Mouse (Mus musculus): ENCODE data around the gene Car9. TPM values are rescaled to one million over a fixed set of nuclear protein-coding genes. Genes with fewer than 3 reads are reported as not detected.

Car9 gene
- total RNA-seq, 2 experiments from 2014 or later: 0.49 to 1.2 TPM

DNA sequence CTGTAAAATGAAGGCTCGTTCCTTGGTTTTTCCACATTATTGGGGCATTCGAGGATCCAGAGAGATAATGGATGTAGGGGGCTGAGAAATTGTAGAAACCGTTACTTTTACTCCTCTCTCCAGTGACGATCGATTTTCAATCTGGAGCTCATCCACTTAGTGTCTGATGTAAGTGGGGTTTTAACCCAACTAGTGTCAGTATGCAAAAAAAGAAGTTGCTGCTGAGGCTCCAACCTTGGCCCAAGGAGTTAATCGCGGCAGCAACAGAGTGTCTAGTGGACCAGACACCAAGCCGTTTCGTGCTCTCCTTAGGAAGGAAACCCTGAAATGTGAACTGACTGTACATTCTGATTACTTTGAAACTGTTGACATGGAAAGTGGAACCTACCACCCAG, 12.9 kb upstream of the Car9 start:
- DNase-seq: no peak

DNA sequence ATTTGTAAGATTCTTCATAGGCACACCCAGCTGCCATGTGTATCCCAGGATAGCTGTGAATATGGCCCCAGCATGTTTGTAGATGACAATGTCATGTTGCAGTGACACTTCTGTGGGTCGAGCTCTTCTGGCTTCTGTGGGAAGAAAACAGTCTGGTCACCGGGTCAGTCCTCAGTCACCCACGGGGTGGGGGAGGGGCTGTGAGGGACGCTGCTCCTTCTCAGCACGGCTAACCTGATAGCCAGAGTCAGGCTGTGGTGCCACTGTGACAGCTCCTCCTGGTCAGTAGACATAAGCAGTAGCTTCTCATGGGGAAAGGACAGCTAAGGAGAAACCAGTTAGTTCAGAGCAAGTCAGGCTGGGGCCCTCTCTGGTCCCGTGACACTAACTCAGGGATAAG, 10.2 kb upstream of the Car9 start:
- DNase-seq: no peak

DNA sequence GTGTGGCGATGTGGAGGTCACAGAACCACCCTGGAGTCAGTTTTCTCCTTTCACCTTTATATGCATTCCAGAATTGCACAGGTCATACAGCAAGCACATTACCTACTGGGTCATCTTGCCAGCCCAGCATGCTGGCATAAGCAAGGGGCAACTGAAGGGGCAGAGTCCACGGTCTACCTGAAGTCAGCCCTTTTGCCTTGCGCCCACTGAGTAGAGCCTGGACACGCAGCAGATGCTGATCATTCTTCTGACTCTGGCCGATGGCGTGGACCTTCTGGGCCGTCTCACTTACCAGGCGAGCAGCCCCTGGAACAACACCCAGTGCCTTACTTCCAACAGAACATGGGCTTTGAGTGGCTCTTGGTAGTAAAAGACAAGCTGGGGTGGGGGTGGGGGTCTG, 9.4 kb upstream of the Car9 start:
- no peak for DNase-seq

DNA sequence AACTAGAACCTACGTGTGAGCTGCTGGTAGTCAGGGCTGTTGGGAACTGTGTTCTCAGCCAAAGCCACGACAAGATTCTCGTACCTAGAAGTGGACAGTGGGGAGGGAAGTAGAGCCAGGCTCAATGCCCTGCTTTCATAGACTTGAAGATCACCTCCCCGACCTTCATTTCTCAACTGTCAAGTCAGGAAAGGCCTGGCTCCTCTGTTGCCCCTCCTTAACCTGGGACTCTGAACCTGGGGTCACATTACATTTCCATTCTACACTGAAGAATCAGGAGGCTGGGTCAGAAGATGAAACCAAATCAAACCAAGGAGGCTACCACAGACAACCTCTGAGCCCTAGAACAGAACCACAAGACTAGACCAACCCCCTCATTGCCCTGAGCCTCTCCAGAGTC, 8.8 kb upstream of the Car9 start:
- no peak for DNase-seq

DNA sequence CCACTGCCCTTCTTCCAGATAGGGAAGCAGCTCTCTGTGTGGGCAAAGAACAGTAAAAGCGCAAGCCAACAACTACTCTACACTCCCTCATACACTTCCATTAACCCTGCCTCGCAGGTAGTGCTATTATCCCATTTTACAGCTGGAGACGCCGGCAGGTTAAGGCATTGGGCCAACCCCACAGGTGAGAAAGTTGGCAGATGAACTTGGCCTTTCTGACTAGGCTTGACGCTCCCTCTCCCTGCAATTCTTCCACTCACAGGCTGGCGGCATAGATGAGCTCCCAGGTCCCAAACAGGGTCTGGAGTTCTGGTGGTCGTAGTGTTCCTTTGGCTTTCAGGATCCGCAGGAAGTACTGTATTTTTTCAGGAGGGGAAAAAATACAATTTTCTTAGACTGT, 7.8 kb upstream of the Car9 start:
- DNase-seq: peak in 1 of 2 experiments; percentile 22

DNA sequence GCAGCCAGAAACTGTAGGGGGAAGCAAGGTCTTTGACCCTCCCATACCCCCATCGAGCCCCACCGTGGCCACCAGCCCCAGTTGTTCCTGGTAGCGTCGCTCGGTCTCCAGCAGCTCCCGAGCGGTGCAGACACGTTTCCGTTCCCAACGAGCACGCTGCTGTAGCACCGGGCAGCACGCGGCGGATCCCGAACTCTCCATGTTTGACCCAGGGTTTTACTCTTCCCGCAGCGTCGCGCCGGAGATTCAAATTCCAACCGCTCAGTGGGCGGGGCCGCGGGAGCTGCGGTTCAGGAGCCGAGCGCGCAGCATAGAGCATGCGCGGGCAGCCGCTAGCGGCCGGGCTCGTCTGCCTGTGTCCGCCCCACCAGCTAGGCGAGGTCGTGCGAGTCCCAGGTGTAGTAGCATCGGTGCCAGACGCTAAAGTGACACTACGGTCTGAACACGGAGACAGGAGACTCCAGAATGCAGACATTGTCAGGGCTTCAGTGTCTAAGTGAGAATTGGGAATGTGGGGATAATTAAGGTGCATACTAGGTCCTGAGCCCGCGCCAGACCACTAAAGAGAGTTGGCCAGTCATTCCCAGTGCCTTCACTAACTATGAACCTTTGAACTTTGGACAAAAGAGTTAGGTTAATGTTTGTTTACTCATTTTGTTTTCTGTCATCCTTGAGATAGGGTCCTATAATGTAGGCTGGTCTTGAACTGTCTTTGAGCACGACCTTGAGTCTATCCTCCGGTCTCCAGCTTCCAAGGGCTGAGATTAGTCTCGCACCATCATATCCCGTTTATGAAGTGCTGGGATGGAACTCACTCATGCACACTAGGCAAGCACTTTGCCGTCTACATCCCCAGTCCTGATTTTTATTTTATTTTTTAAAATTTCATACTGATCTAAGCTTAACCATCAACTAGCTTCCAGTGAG, 7.1 kb upstream of the Car9 start, which contains the start of gene Arhgef39:
Gene Arhgef39, minus strand, starts transcription at position 289 of the 927 bp plus-strand sequence.
- DNase-seq: peak; percentile 90 to 93

DNA sequence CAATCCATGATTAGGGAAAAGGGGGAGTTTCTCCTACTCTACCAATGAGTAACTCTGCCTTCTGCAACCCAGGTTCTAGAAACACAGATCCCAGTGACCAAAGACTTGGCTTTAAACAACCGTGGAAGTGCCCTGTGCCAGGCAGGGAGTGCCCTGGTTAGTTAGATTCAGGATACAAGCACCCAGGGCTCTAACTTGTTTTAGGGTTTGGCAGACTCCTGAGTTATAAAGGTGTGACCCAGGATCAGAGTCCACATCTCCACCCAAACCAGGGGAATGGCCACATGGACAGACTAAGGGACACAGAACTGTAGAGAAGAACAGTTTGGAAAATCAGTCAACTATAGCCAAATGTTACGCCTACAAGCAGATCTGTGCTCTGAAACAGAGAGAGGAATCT, 3.7 kb upstream of the Car9 start:
- no peak for DNase-seq

DNA sequence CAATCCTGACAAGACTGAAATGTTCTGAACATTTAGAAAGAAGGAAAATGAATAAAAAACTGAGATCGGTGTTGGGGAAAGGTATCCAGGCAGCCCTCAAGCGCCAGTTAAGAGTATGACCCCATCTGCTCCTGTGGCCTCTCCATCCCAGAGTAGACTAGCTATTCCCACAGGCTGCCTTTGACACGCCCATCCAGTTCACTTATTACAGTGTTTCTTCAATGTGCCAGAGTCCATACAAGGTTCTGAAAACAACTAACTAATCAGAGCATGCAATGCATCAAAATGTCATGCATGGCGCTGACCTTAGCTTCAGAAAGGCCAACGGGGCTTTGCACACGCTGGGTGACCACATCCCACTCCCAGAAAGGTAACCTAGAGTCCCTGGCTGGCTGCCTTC, 3.3 kb upstream of the Car9 start:
- no peak for DNase-seq

DNA sequence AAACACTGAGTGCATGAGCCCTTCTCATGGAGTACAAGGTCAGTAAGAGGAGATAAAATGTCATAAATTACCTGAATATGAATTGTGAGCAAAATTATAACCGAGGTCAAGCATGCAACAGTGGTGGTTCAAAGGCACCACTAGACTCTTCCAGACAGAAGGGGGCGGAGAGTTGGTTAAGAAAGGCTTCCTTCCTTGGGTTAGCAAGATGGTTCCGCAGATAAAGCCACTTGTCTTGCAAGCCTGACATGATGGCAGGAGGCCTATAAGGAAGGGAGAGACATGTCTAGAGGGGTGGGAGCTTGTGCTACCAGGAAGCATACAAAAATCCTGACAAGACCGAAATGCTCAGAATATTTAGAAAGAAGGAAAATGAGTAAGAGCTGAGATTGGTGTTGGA, 2.5 kb upstream of the Car9 start:
- DNase-seq: no peak

DNA sequence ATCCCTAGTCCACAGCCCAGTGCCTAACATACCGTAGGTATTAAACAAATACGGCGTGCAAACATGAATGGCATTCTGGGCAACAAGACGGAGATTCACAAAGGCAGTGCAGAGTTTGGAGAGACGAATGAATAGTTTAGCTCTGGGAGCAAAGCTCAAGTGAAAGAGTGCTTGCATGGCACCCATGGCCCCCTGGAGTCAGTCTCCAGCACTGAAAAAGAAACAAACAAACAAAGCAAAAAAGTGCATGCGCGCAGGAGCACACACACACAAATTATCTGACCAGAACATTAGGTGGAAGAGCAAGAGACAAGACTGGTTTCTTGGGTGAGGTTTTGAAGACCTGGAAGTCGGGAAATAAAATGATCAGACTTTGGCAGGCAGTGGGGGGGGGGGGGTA, 692 bp upstream of the Car9 start:
- DNase-seq: no peak

DNA sequence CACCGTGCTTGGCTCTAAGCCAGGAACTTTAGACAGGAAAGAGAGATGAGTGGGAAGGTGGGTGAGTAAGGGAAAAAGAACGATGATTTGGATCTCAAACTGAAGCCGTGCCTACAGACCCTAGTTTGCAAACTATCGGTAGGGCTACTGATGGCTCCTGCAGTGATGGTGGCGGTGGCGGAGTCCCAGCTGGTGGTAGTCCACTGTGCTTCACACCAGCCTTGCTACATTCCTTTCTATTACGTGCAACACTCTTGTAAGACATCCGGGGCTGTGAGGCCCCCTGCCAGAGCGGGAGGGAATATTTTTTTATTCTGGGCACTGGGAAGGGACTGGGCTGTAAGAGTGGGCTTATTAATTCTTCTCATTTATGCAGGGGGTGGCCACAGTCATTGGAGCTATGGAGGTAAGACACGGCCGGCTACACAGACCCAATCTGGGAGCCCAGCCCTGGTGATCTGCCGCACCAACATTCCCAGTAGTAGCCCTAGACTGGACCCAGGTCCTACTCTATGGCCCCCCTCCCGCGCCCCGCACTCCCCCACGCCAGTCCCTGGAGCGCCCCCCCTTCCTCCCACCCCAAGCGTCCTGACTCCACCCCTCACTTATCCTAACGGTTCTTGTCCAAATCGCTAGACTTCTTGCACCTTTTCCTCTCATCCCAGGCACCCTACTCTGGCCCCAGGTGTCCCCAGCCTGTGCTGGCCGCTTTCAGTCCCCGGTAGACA, 1.3 kb downstream of the Car9 start:
- DNase-seq: peak in 1 of 2 experiments; percentile 15

DNA sequence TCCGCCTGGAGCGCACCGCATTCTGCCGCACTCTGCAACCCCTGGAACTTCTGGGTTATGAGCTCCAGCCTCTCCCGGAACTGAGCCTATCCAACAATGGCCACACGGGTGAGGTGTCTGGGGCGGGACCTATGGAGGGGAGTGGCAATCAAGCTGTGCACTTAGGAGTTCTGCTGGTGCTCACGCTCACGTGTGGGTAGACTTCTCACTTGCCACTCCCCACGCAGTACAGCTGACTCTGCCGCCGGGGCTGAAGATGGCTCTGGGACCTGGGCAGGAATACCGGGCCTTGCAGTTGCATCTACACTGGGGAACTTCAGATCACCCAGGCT, 1.9 kb downstream of the Car9 start:
- DNase-seq: peak; percentile 76 to 81

DNA sequence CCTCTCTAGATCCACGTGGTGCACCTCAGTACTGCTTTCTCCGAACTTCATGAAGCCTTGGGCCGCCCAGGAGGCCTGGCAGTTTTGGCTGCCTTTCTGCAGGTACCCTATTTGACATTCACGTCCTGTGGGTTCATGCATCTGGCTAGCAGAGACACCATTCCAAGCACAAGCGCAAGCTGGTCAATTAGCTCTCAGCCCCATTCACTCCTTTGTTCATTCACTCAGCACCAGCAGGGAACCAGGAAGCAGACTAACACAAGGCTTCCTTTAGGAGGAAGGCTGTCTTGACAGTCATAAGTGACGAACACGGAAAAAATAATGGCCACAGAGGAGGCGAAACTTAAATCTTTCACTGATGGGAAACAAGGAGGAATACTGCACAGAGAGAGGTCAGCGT, 2.3 kb downstream of the Car9 start:
- DNase-seq: no peak

DNA sequence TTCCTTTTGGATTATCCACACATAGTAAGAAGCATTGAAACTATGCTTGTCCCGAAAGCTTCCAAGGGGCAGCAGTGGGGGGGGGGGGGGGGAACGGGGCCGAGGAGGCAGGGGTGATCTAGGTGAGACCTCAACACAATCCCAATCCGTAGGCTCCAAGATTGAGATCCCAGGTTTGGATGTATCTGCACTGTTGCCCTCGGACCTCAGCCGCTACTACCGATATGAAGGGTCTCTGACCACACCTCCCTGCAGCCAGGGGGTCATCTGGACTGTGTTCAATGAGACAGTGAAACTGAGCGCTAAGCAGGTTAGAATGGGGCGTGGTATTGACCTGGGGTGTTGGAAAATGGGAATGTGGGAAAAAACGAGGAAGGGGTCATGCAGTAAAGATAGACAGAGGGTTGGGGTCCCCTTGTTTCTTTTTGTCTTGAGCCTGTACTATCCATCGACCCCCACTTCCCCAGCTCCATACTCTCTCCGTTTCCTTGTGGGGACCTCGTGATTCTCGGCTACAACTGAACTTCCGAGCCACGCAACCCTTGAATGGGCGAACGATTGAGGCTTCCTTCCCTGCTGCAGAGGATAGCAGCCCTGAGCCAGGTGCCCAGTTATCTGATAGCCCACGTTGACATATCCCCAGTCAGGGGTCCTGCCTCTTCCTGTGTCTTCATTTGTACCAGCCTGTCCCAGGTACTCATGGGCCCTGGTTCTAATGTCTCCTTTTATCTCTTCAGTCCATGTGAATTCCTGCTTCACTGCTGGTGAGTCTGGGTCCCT, 5.1 kb downstream of the Car9 start:
- DNase-seq: no peak

DNA sequence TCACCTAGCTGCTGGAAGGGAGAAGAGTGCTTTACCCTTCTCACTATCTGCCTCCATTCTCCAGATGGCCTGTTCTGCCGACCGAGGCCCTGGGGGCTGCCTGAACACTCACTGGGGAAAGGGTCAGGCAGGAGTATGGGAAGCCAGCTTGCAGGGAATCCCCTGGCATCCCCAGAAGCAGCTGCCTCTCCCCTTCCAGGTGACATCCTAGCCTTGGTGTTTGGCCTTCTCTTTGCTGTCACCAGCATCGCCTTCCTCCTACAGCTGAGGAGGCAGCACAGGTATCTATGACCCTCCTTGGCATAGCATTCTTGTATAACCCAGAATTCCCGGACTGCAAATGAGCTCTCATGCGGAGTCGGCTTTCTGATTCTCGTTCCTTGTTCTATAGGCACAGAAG, 5.9 kb downstream of the Car9 start:
- DNase-seq: no peak

DNA sequence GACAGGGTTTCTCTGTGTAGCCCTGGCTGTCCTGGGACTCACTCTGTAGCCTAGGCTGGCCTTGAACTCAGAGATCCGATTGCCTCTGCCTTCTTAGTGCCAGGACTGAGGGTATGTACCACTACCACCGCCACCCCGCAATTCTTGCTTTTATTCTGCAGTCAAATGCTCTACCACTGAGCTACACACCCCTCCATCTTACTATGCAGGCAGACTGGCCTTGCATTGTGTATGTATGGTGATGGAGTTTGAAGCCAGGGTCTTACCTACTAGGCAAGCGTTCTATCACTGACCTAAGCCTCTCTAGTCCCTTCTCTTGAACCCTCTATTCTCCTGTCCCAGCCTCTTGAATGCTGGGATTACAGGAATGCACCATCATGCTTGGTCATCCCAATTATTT, 6.5 kb downstream of the Car9 start:
- DNase-seq: no peak

DNA sequence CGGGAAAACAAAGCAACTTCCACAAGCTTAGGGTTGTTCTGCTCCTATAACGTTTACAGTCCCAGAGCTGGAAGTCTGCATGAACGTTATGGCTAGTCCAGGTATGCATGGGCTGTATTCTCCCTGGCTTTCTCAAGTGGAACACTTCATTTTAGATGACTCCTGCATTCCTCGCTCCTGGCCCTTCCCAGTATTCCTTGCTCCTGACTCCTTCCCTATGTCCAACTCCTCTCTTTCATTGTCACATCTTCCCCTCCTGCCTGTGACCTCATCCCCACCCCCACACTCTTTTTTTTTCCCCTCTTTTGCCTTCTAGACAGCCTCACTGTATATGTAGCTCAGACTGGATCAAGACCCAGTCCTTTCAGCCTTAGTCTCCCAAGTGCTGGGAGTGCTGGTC, 7.0 kb downstream of the Car9 start:
- DNase-seq: no peak

DNA sequence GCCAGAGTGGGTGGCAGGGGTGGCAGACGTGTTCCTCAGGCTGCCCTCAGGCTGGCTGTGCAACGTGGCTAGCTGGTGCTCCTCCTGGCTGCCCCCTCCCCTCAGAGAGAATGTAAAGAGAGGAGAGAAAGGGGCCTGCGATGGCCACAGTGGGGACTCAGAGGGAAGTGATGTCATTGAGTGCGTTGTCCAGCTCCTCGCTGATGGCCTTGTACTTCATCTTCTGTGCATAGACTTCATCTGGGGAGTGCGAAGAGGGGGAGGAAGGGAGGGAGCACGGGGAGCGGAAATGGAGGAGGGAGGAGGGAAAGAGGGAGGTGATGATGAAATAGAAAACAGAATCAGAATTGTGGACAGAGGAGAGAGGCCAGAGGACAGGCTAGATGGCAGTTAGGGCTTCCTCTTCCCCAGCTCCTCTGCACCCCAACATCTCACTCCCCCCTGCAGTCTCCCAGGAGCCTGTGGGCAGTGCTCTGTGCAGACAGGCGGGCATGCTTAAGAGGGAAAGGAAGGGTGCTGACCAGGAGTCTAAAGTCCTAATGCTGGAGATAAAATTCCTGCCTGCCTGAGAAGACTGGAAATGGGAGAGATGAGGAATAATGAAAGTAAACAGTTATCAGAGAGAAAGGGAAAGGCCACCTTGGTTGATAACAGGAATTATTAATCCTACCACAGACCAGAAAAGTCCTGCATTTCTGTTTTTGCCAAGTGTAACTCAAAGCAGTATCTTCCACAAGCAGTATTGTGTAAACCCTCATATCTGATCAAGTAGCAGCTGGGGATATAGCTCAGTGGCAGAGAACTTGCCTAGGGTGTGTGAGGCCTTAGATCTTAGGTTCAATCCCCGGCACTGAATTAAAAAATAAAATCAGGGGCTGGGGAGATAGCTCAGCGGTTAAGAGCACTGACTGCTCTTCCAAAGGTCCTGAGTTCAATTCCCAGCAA, 9.3 kb downstream of the Car9 start:
- DNase-seq: peak in 1 of 2 experiments; percentile 44

DNA sequence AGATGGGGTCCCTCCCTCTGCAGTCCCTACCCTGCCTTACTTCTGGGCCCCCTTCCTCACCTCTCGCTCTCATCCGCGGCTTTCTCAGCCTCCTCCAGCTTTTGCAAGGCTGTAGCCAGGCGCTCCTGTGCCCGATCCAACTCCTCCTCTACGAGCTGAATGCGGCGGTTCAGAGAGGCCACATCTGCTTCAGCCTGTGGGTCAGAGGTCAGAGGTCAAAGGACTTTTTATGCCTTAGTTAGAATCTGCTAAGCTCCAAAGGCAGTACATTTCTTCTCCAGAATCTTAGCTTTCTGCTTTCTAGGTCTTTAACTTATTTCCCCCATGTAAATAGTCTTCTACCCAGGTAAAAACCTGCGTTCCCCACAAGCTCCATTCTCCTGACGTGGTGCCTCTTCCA, 12.8 kb downstream of the Car9 start:
- DNase-seq: no peak

DNA sequence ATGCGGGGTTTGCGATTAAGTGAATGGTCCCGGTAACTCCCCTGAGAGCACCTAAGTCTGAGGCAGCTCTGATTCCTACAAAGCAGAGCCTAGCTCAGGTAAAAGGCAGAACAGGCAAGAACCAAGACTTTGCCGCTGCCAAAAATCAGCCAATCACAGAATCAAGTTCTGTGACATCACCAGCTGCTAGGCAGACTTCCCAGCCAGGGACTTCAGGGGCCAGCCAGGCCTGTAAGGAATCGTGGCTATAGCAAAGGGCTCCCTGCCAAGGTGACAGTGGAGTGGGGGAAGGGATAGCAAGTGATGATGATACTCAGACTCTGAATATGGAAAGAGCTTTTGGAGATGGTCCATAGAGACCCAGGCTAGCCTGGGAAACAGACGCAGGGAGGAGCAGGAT, 13.2 kb downstream of the Car9 start:
- DNase-seq: peak; percentile 89 to 90

DNA sequence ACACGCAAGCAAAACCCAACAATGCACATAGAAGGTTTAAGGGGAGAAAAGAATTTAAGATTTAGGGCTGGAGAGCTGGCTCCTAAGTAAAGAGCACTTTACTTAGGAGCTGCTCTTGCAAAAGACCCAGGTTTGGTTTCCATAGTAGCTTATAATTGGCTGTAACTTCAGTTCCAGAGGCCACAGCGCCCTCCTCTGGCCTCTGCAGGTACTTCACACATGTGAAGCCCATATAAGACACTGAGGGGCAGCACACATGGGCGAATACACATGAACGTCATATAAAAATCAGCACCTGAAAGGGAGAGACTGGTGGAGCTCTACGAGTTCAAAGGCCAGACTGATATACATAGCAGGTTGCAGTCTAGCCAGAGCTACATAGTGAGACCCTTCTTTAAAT, 21.1 kb downstream of the Car9 start:
- DNase-seq: no peak

DNA sequence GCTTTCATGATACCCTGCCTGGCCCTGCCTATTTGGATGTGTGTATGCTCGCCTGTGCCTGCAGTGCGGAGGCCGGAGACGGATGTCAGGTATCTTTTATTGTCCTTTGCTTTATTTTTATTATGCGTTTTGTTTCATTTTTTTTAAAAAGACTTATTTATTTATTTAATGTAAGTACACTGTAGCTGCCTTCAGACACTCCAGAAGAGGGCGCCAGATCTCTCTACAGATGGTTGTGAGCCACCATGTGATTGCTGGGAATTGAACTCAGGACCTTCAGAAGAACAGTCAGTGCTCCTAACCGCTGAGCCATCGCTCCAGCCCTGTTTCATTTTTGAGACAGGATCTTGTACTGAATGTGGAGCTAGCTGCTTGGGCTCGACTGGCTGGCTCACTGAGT, 21.7 kb downstream of the Car9 start:
- DNase-seq: no peak

All from adrenal gland, postnatal 36 days (tissue).